Mouse (Mus musculus): Measurements from ENCODE around the gene Nt5dc1.

DNA sequence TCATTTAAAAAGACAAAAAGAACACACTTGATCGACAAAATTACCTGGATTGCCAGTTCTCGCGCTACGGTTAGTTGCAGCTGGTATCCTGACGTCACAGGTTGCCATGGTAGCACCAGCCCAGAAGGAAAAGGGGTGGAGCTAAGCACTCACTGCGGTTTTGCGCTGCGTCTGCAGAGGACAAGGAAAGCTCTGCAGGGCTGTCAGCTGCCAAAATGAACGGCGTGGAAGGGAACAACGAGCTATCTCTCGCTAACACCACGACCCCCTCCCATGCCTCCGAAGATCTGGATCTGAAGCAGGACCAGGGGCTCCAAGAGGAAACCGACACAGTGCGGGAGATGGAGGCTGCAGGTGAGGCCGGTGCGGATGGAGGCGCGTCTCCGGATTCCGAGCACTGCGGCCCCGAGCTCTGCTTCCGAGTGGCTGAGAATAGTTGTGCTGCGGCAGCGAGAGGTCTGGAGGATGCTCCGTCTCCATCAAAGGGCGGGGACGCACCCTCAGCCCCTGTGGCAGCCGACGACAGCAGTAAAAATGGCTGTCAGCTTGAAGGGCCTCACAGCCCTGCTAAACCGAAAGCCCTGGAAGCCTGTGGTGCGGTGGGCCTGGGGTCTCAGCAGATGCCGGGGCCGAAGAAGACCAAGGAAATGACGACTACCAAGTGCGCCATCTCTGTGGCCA, 120.9 kb downstream of the Nt5dc1 start, which contains the start of gene Tspyl4:
- no peak for TF ChIP-seq CTCF (IDR thresholded peaks at IDR 0.05; ENCODE audit: low read depth)
- no peak for TF ChIP-seq EP300 (IDR thresholded peaks at IDR 0.05; ENCODE audit: low read depth)

All from heart, postnatal 0 days (tissue).